Mouse (Mus musculus): ENCODE results near the gene Cntn1.

GRCm38 (mm10) chr15:92280966-92281365, 230.0 kb downstream of the Cntn1 start:
- TF ChIP-seq CTCF (IDR thresholded peaks at IDR 0.05; ENCODE audit: control insufficient read depth, insufficient read depth, insufficient read length) (no peak), FOSL1 (IDR thresholded peaks at IDR 0.05; ENCODE audit: insufficient read depth, low read length, poor library complexity, severe bottlenecking) (no peak), CEBPB (IDR thresholded peaks at IDR 0.05; ENCODE audit: low read depth) (no peak), USF1 (IDR thresholded peaks at IDR 0.05; ENCODE audit: low read depth) (no peak), MAX (IDR thresholded peaks at IDR 0.05) (no peak)
